Mouse (Mus musculus): ENCODE results near the gene Emilin3. TPM values are rescaled to one million over a fixed set of nuclear protein-coding genes. Genes with fewer than 3 reads are reported as not detected.

Emilin3 gene
- polyA plus RNA-seq, 1 experiment: not detected

DNA sequence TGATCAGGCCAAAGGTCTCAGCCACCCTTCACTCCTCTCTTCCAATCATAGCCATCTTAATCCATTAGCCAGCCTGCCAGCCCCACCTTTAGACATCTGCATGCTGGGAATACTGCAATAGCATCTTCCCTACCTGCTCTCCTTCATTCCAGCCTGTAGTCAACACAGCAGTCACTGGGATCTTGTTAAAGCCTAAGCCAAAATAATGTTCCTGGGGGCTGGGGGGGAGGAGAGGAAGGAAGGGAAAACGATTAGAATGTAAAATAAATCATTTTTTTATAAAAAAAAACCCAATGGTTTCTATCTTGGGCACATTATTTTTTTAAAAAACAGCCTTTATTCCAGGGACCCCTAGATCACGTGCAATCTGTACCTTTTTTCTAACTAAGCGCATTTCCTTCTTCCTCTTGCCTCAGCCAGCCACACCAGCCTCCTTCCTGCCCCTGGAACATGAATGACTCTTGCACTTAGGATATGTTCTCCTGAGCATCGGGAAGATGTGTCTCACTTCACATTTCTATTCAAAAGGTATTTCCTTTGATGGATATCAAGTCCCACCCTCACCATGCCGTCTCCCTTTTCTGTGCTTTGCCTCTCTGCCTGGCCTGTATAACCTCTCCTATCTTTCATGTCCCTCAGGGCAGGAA is 37.8 kb downstream of the Emilin3 start:
- no peak for DNase-seq (ENCODE audit: low read depth in 1 of 2, low spot score in 2 of 2)
- no peak for TF ChIP-seq CTCF (IDR thresholded peaks at IDR 0.05; ENCODE audit: extremely low read depth, insufficient read depth, insufficient read length, insufficient replicate concordance)
- TF ChIP-seq POLR2A (IDR thresholded peaks at IDR 0.05; ENCODE audit: low read depth, low read length): no peak
- Histone ChIP-seq H3K4me3 (ENCODE audit: extremely low read depth, insufficient read depth, insufficient read length) (no peak overlapping the region), H3K36me3 (ENCODE audit: control insufficient read depth, insufficient read depth, low read length) (no peaks in the 10 kb centered on the region), H3K4me1 (ENCODE audit: control insufficient read depth, insufficient read depth, insufficient read length) (peaks cover 3% of the 10 kb centered on the region; the same call in 1 of the 2 replicates), H3K27me3 (ENCODE audit: control insufficient read depth, insufficient read depth, low read length) (no peaks in the 10 kb centered on the region), H3K27ac (ENCODE audit: insufficient read depth, low read length) (no peak overlapping the region)
- 63% methylated on average over 5 of the region's 5 CpGs for WGBS

DNA sequence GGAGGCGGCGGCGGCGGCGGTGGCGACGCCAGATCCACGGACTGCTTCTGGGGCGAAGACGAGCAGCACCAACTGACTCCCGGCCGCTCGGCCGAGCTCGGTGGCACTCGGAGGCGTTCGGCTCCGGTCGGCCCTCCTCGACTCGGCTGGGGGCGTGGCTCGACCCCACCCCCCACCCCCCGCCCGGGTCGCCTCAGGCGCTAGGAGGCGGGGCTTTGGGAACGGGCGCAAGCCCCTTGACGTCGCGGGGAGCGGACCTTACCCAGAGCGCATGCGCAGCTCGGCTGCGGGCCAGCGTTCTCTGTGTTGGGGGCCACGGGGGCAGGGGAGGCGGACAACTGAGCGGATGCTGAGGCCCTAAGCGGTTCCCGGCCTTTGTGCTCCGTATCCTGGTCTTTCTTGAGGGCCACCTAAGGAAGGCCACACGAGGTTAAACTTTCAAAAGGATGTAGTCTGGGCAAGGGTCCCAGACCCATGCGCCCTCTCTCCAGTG is 39.2 kb downstream of the Emilin3 start, which contains the start of gene Zhx3:
Gene Zhx3, minus strand, starts transcription at position 109 of the 493 bp plus-strand sequence.
- peaks cover 3% of the 10 kb centered on the region; the same call in 1 of the 2 replicates for H3K4me1 ChIP-seq (ENCODE audit: control insufficient read depth, insufficient read depth, insufficient read length)
- no peaks in the 10 kb centered on the region for H3K27me3 ChIP-seq (ENCODE audit: control insufficient read depth, insufficient read depth, low read length)
- peak; percentile 70 to 85 for DNase-seq (ENCODE audit: low read depth in 1 of 2, low spot score in 2 of 2)
- under 1% methylated on average over 45 of the region's 48 CpGs for WGBS
- peak within 1 kb of the TSS; percentile 85 for H3K27ac ChIP-seq (ENCODE audit: insufficient read depth, low read length)
- H3K36me3 ChIP-seq (ENCODE audit: control insufficient read depth, insufficient read depth, low read length): no peaks in the 10 kb centered on the region
- TF ChIP-seq CTCF (IDR thresholded peaks at IDR 0.05; ENCODE audit: extremely low read depth, insufficient read depth, insufficient read length, insufficient replicate concordance) (no peak), POLR2A (IDR thresholded peaks at IDR 0.05; ENCODE audit: low read depth, low read length) (no peak)
- peak within 1 kb of the TSS; percentile 63 for H3K4me3 ChIP-seq (ENCODE audit: extremely low read depth, insufficient read depth, insufficient read length)

DNA sequence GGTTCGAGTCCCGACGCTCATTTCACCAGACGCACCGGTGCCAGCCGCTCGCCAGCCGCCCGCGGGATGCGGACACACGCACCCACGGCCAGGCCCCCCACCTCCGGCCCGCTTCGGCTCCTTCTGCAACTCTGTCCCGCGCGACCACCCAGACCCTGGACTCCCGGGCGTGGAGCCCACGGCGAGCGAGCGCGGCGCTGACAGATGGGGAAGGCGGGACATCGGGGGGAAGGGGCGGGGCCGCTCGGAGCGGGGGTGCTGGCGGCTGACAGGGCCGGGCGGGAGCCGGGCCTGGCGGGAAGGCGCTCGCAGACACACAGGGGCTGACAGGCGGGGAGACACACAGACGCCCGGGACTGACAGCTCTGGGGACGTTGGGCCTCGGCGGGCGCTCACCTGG is 39.7 kb downstream of the Emilin3 start:
- no peaks in the 10 kb centered on the region for H3K36me3 ChIP-seq (ENCODE audit: control insufficient read depth, insufficient read depth, low read length)
- peak overlapping the region; percentile 85 for H3K27ac ChIP-seq (ENCODE audit: insufficient read depth, low read length)
- peak overlapping the region; percentile 63 for H3K4me3 ChIP-seq (ENCODE audit: extremely low read depth, insufficient read depth, insufficient read length)
- H3K4me1 ChIP-seq (ENCODE audit: control insufficient read depth, insufficient read depth, insufficient read length): peaks cover 3% of the 10 kb centered on the region; the same call in 1 of the 2 replicates
- peak in 1 of 2 experiments; percentile 60 for DNase-seq (ENCODE audit: low read depth in 1 of 2, low spot score in 2 of 2)
- no peaks in the 10 kb centered on the region for H3K27me3 ChIP-seq (ENCODE audit: control insufficient read depth, insufficient read depth, low read length)
- TF ChIP-seq POLR2A (IDR thresholded peaks at IDR 0.05; ENCODE audit: low read depth, low read length) (no peak), CTCF (IDR thresholded peaks at IDR 0.05; ENCODE audit: extremely low read depth, insufficient read depth, insufficient read length, insufficient replicate concordance) (no peak)
- under 1% methylated on average over 41 of the region's 47 CpGs for WGBS

DNA sequence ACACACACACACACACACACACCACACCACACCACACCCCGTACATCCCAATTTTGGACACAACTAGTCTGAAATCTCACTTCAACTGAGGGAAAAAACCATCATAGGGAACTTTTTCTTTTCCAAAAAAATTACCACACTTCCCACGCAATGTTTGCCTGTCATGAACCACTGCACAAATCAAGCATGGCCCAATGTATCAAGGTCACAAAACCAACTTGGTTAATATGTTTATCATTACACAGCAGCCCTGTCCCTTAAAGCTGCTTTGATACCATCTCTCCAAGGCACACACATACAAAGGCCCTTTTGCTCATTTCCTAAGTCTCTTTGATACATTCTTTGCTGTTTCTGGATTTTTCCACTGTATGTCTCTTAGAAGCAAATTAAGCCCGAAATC is 40.8 kb downstream of the Emilin3 start:
- WGBS: 91% methylated on average over 3 of the region's 3 CpGs
- Histone ChIP-seq H3K27ac (ENCODE audit: insufficient read depth, low read length) (no peak overlapping the region), H3K4me3 (ENCODE audit: extremely low read depth, insufficient read depth, insufficient read length) (no peak overlapping the region), H3K36me3 (ENCODE audit: control insufficient read depth, insufficient read depth, low read length) (no peaks in the 10 kb centered on the region), H3K27me3 (ENCODE audit: control insufficient read depth, insufficient read depth, low read length) (no peaks in the 10 kb centered on the region), H3K4me1 (ENCODE audit: control insufficient read depth, insufficient read depth, insufficient read length) (peaks cover 3% of the 10 kb centered on the region; the same call in 1 of the 2 replicates)
- TF ChIP-seq CTCF (IDR thresholded peaks at IDR 0.05; ENCODE audit: extremely low read depth, insufficient read depth, insufficient read length, insufficient replicate concordance) (no peak), POLR2A (IDR thresholded peaks at IDR 0.05; ENCODE audit: low read depth, low read length) (no peak)
- no peak for DNase-seq (ENCODE audit: low read depth in 1 of 2, low spot score in 2 of 2)

DNA sequence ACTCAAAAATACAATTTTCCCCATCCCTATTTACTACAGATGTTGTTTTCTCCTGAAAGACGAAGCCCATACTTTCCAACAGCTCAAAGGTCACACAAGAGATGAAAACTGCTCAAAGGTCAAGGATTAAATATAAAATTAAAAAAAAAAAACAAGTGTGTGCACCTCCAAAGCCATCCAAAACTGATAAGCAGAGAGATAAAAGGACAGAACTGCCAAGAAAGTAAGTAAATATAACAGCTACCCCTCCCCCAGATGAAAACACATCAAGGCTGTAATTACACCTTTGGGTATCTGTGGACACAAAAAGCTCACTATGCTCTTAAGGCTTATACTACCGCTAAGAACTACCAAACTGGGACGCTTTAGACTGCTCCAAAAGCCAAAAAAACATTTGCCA is 42.7 kb downstream of the Emilin3 start:
- no peak for DNase-seq (ENCODE audit: low read depth in 1 of 2, low spot score in 2 of 2)
- Histone ChIP-seq H3K27me3 (ENCODE audit: control insufficient read depth, insufficient read depth, low read length) (no peaks in the 10 kb centered on the region), H3K36me3 (ENCODE audit: control insufficient read depth, insufficient read depth, low read length) (no peaks in the 10 kb centered on the region), H3K4me1 (ENCODE audit: control insufficient read depth, insufficient read depth, insufficient read length) (peaks cover 3% of the 10 kb centered on the region; the same call in 1 of the 2 replicates), H3K4me3 (ENCODE audit: extremely low read depth, insufficient read depth, insufficient read length) (no peak overlapping the region), H3K27ac (ENCODE audit: insufficient read depth, low read length) (no peak overlapping the region)
- TF ChIP-seq CTCF (IDR thresholded peaks at IDR 0.05; ENCODE audit: extremely low read depth, insufficient read depth, insufficient read length, insufficient replicate concordance) (no peak), POLR2A (IDR thresholded peaks at IDR 0.05; ENCODE audit: low read depth, low read length) (no peak)
- 92% methylated on average over 3 of the region's 3 CpGs for WGBS

DNA sequence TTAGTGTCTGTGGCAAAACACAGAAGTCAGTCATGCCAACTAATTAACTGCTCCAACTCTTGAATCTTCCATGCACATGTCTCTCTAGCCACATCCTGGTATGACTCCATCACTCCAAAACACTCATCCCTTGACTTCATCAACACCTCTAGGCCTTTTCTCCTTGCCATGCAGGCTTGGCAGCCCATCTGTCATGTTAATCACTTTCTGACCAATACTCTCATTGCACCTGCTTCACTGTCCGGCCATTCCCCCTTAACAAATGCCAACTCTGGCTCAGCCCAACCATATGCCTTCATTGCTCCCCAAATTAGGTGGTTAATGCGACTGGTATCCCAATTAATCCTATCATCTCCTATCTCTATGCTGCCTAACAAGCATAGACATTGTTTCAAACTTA is 46.9 kb downstream of the Emilin3 start:
- Histone ChIP-seq H3K4me1 (ENCODE audit: control insufficient read depth, insufficient read depth, insufficient read length) (0 out of 2 replicates have a peak, but pooled peaks cover 2% of the 10 kb centered on the region), H3K27ac (ENCODE audit: insufficient read depth, low read length) (no peak overlapping the region), H3K4me3 (ENCODE audit: extremely low read depth, insufficient read depth, insufficient read length) (no peak overlapping the region), H3K36me3 (ENCODE audit: control insufficient read depth, insufficient read depth, low read length) (no peaks in the 10 kb centered on the region), H3K27me3 (ENCODE audit: control insufficient read depth, insufficient read depth, low read length) (no peaks in the 10 kb centered on the region)
- TF ChIP-seq CTCF (IDR thresholded peaks at IDR 0.05; ENCODE audit: extremely low read depth, insufficient read depth, insufficient read length, insufficient replicate concordance) (no peak), POLR2A (IDR thresholded peaks at IDR 0.05; ENCODE audit: low read depth, low read length) (no peak)
- DNase-seq (ENCODE audit: low read depth in 1 of 2, low spot score in 2 of 2): no peak
- WGBS: 88% methylated on average over 2 of the region's 2 CpGs

DNA sequence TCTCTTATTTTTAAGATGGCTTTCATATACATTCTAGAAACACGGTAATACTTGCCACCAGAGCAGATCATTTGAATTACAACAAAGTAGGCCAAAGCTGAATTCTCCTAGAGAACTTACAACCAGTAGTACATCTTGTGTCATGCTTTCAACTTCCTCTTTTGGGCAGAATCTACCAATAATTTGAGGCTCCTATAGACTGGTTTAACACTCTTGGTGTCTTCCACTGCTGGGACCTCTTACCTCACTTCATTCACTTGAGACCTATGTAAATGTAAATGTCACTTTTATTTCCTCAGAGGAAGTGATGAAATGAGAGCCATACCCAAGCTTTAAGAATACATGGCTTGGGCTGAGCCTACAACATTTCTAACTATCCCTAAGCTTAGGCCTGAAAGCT is 48.0 kb downstream of the Emilin3 start:
- no peak for DNase-seq (ENCODE audit: low read depth in 1 of 2, low spot score in 2 of 2)
- Histone ChIP-seq H3K27ac (ENCODE audit: insufficient read depth, low read length) (no peak overlapping the region), H3K4me1 (ENCODE audit: control insufficient read depth, insufficient read depth, insufficient read length) (0 out of 2 replicates have a peak, but pooled peaks cover 2% of the 10 kb centered on the region), H3K4me3 (ENCODE audit: extremely low read depth, insufficient read depth, insufficient read length) (no peak overlapping the region), H3K27me3 (ENCODE audit: control insufficient read depth, insufficient read depth, low read length) (no peaks in the 10 kb centered on the region), H3K36me3 (ENCODE audit: control insufficient read depth, insufficient read depth, low read length) (no peaks in the 10 kb centered on the region)
- TF ChIP-seq CTCF (IDR thresholded peaks at IDR 0.05; ENCODE audit: extremely low read depth, insufficient read depth, insufficient read length, insufficient replicate concordance): no peak
- no peak for TF ChIP-seq POLR2A (IDR thresholded peaks at IDR 0.05; ENCODE audit: low read depth, low read length)
- 85% methylated on average over 1 of the region's 1 CpGs for WGBS
